Mouse (Mus musculus): ENCODE measurements around the gene Dcun1d2.
"Not testable (repeated sequence)": the region's sequence is repeated elsewhere in the genome, so short reads cannot be mapped to it uniquely, and the experiment has no call there.

Gene Dcun1d2

GRCm38 (mm10) chr8:13287692-13288623 lies at the start of gene Dcun1d2, which contains the start of gene Tmco3:
Gene Dcun1d2 (minus strand): TSS chr8:13288131.
Gene Tmco3 (plus strand): TSS chr8:13288190.
- peak; percentile 96 for DNase-seq

- no peak for DNase-seq
Measured at GRCm38 (mm10) chr8:13337678-13338077, 49.7 kb upstream of the Dcun1d2 start.

GRCm38 (mm10) chr8:13337245-13337644 lies 49.3 kb upstream of the Dcun1d2 start:
- DNase-seq, result not testable (repeated sequence)

- DNase-seq, result no peak
Measured at GRCm38 (mm10) chr8:13334671-13335070, 46.7 kb upstream of the Dcun1d2 start.

- peak in 1 of 2 experiments; percentile 35 for DNase-seq
Measured at GRCm38 (mm10) chr8:13326598-13326997, 38.7 kb upstream of the Dcun1d2 start.

GRCm38 (mm10) chr8:13316671-13317070 lies 28.7 kb upstream of the Dcun1d2 start:
- no peak for DNase-seq

GRCm38 (mm10) chr8:13314922-13315321 lies 27.0 kb upstream of the Dcun1d2 start:
- DNase-seq, result no peak

GRCm38 (mm10) chr8:13306916-13307315 lies 19.0 kb upstream of the Dcun1d2 start:
- peak; percentile 28 to 42 for DNase-seq

GRCm38 (mm10) chr8:13306309-13306909 lies 18.5 kb upstream of the Dcun1d2 start:
- DNase-seq, result no peak

- no peak for DNase-seq
Measured at GRCm38 (mm10) chr8:13305884-13306283, 18.0 kb upstream of the Dcun1d2 start.

- DNase-seq, result no peak
Measured at GRCm38 (mm10) chr8:13305459-13305858, 17.5 kb upstream of the Dcun1d2 start.

GRCm38 (mm10) chr8:13301036-13301435 lies 13.1 kb upstream of the Dcun1d2 start:
- no peak for DNase-seq

- DNase-seq, result no peak
Measured at GRCm38 (mm10) chr8:13299571-13299970, 11.6 kb upstream of the Dcun1d2 start.

GRCm38 (mm10) chr8:13293677-13294470 lies 5.9 kb upstream of the Dcun1d2 start:
- DNase-seq, result no peak

GRCm38 (mm10) chr8:13292364-13292763 lies 4.4 kb upstream of the Dcun1d2 start:
- peak; percentile 79 to 85 for DNase-seq

- DNase-seq, result no peak
Measured at GRCm38 (mm10) chr8:13288646-13289045, 715 bp upstream of the Dcun1d2 start.

GRCm38 (mm10) chr8:13287304-13287691 lies 633 bp downstream of the Dcun1d2 start:
- DNase-seq, result peak; percentile 93 to 95

GRCm38 (mm10) chr8:13283200-13283599 lies 4.7 kb downstream of the Dcun1d2 start:
- DNase-seq, result no peak

GRCm38 (mm10) chr8:13276941-13277447 lies 10.9 kb downstream of the Dcun1d2 start:
- no peak for DNase-seq

- no peak for DNase-seq
Measured at GRCm38 (mm10) chr8:13272834-13273233, 15.1 kb downstream of the Dcun1d2 start.

GRCm38 (mm10) chr8:13267566-13267965 lies 20.4 kb downstream of the Dcun1d2 start:
- DNase-seq, result peak in 1 of 2 experiments; percentile 49

- no peak for DNase-seq
Measured at GRCm38 (mm10) chr8:13263376-13263775, 24.6 kb downstream of the Dcun1d2 start.

- peak; percentile 75 to 80 for DNase-seq
Measured at GRCm38 (mm10) chr8:13254019-13254418, 33.9 kb downstream of the Dcun1d2 start, which contains the start of gene Adprhl1. Gene Adprhl1 (minus strand): TSS chr8:13254162.

Measured in lung, postnatal 4 days (tissue).